ENCODE assay signal across 8 mouse cellular contexts in genomic region chr19:42752363-42752931, GRCm38 (mm10). TPM values are rescaled to one million over a fixed set of nuclear protein-coding genes. Genes with fewer than 3 reads are reported as not detected.
DNase-seq lines count a peak whose midpoint lies in the region; ATAC-seq lines count a peak whose summit lies in the region.

Gene Pyroxd2, minus strand, starts transcription at chr19:42752775.

- no peaks in the 10 kb centered on the region for H3K27me3 ChIP-seq in intestine, embryonic 14.5 days (replicated peaks; ENCODE audit: control insufficient read depth, insufficient read depth, low read length)

- peaks cover 18% of the 10 kb centered on the region for H3K4me1 ChIP-seq in intestine, embryonic 14.5 days (replicated peaks; ENCODE audit: control insufficient read depth, insufficient read depth, low read length)

- peak; percentile 91 for ATAC-seq in intestine, embryonic 14.5 days (replicated peaks; ENCODE audit: low FRiP score, low TSS enrichment, low read depth)
- ATAC-seq in megakaryocyte, adult 5-6 weeks (ENCODE audit: poor library complexity, severe bottlenecking), result peak; percentile 80

- H3K9ac ChIP-seq in intestine, embryonic 14.5 days (ENCODE audit: low read length), result peak within 1 kb of the TSS; percentile 63

- peak within 1 kb of the TSS; percentile 33 for H3K4me3 ChIP-seq in intestine, embryonic 14.5 days (ENCODE audit: low read depth, low read length)

- peak within 1 kb of the TSS; percentile 64 for H3K4me2 ChIP-seq in intestine, embryonic 14.5 days (ENCODE audit: low read length)

- peak within 1 kb of the TSS; percentile 94 for H3K27ac ChIP-seq in intestine, embryonic 14.5 days (ENCODE audit: low read depth)

- no peaks in the 10 kb centered on the region for H3K36me3 ChIP-seq in intestine, embryonic 14.5 days (ENCODE audit: control insufficient read depth, insufficient read depth, low read length)

- no peaks in the 10 kb centered on the region for H3K9me3 ChIP-seq in intestine, embryonic 14.5 days (ENCODE audit: control insufficient read depth, low read length)

- peak; percentile 89 for DNase-seq in adrenal gland, postnatal 25 days
- peak; percentile 67 for DNase-seq in embryo, embryonic 11.5 days (ENCODE audit: low read depth, low spot score)
- DNase-seq in gastrocnemius, postnatal 25 days, result peak; percentile 76
- DNase-seq in intestine, embryonic 14.5 days (ENCODE audit: low spot score), result peak; percentile 96
- DNase-seq in left cerebral cortex, adult 9 months (ENCODE audit: low spot score in 2 of 2), result peak; percentile 9 to 56
- DNase-seq in right cerebral cortex, postnatal 10 days (ENCODE audit: low spot score in 2 of 2), result peak; percentile 85 to 86
- peak; percentile 92 for DNase-seq in yolk sac, embryonic 10.5 days (ENCODE audit: low spot score)

- 3% methylated on average over 22 of the region's 22 CpGs for WGBS in intestine, embryonic 14.5 days

RNA-seq across cellular contexts. Expression of gene Pyroxd2, which starts in this region (rescaled TPM):
- total RNA-seq in adrenal gland, postnatal 25 days (2021), result 40.1 and 47.5 TPM in 2 replicates
- 1 to 10 TPM in 1 of 2 experiments, under 1 TPM in 1; 0.82 to 2.1 TPM for total RNA-seq in gastrocnemius, postnatal 25 days (2021)
- polyA plus RNA-seq in intestine, embryonic 14.5 days (2014; fragmentation: Nextera tagmentation; extraction: Ambion mirVana), result 3.5 and 3.6 TPM in 2 replicates
- total RNA-seq in megakaryocyte, adult 5-6 weeks (2015), result 0.98 and 1.5 TPM in 2 replicates
- total RNA-seq in megakaryocyte, adult 5-6 weeks (2017), result 0.40 and 2.0 TPM in 2 replicates

Comparison
In these comparisons a context has a peak if more than half of its experiments do, and no peak if none do; other contexts are left out.
1. Peak in every context shown above with its lines: DNase-seq, ATAC-seq, H3K4me3 ChIP-seq and H3K27ac ChIP-seq.
2. RNA of gene Pyroxd2 (total RNA-seq): 40.1 to 47.5 TPM in adrenal gland, postnatal 25 days; 0.82 to 2.1 TPM in gastrocnemius, postnatal 25 days and 0.40 to 2.0 TPM in megakaryocyte, adult 5-6 weeks; every median in the first group is over 10 times any median in the second.
3. DNase-seq: peak in every context shown above with its lines; median percentile 96 in intestine, embryonic 14.5 days; 92 in yolk sac, embryonic 10.5 days; 89 in adrenal gland, postnatal 25 days; 86 in right cerebral cortex, postnatal 10 days; 76 in gastrocnemius, postnatal 25 days; 67 in embryo, embryonic 11.5 days; 32 in left cerebral cortex, adult 9 months.